Mouse (Mus musculus) lung, adult 2 months (tissue): Measurements from ENCODE around the gene Scube1.

ENCODE experiments used
- CTCF ChIP-seq: fragments of 200-500 bp; IDR thresholded peaks from 2 replicates; pipeline ENCODE4 v1.5.1; 2011; ENCODE audit warnings: mild to moderate bottlenecking, low read length, control low read depth; ENCODE audit not compliant: insufficient read depth
- POLR2A ChIP-seq: fragments of 200-500 bp; IDR thresholded peaks from 2 replicates; pipeline ENCODE4 v1.6.1; 2011; ENCODE audit warnings: low read depth, mild to moderate bottlenecking, control low read depth, low read length, borderline replicate concordance; ENCODE audit errors: extremely low read depth

- TF ChIP-seq CTCF (no peak), POLR2A (no peak)
Measured at GRCm38 (mm10) chr15:83676286-83676685, 48.5 kb downstream of the Scube1 start.
